Mouse (Mus musculus): ENCODE data around the gene Cog4. TPM values are rescaled to one million over a fixed set of nuclear protein-coding genes. Genes with fewer than 3 reads are reported as not detected.
A peak's percentile ranks its signal among the peaks of the same experiment; 100 is the strongest.
"Not testable (repeated sequence)": the region's sequence is repeated elsewhere in the genome, so short reads cannot be mapped to it uniquely, and the experiment has no call there.

Gene Cog4
- total RNA-seq, 2 experiments from 2014 or later = 60.8 to 65.7 TPM

GRCm38 (mm10) chr8:110920032-110920772, 73.8 kb downstream of the Cog4 start:
- DNase-seq (ENCODE audit: low spot score in 2 of 2) = peak; percentile 53 to 59

GRCm38 (mm10) chr8:110920773-110921277, 74.4 kb downstream of the Cog4 start:
- no peak for DNase-seq (ENCODE audit: low spot score in 2 of 2)

- no peak for DNase-seq (ENCODE audit: low spot score in 2 of 2)
Observed at GRCm38 (mm10) chr8:110921492-110922230, 75.3 kb downstream of the Cog4 start.

DNA sequence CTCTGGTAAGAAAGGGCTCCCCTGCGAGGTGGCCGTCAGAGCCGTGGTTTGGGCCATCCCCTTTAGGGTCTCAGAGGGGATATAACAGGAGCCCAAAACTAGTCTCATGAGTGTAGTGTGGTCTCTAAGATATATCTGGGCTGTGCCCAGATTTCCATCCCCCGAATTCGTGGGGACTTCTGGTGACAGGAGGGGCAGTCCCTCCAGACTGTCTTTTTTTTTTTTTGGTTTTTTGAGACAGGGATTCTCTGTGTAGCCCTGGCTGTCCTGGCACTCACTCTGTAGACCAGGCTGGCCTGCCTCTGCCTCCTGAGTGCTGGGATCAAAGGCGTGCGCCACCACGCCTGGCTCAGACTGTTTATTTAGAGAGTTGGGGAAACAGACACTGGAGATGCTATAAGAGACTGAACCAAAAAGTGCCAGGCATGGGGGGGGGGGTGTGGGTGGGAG, 79.3 kb downstream of the Cog4 start:
- DNase-seq (ENCODE audit: low spot score in 2 of 2) = no peak

GRCm38 (mm10) chr8:110926690-110927089, 80.3 kb downstream of the Cog4 start:
- no peak for DNase-seq (ENCODE audit: low spot score in 2 of 2)

DNA sequence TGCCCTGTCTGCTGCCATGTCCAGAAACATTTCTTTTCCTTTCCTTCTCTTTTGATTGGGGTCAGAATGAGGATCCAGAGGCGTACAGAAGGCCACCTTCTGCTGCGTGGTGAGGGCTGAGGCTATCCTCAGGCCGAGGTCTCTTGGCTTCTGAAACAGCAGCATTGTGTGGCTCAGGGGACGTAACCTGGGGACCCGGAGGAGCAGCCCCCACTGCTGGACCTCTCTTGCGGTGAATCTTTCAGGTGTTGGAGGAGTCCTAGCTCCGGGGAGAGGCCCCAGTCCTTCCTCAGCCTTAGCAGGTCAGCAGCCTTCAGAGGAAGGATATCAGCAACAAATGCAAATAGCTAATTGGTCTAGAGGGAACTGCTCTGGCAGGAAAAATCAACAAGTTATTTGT, 82.0 kb downstream of the Cog4 start:
- no peak for DNase-seq (ENCODE audit: low spot score in 2 of 2)

- no peak for DNase-seq (ENCODE audit: low spot score in 2 of 2)
Observed at GRCm38 (mm10) chr8:110929066-110929465, 82.7 kb downstream of the Cog4 start.

GRCm38 (mm10) chr8:110929672-110930071, 83.3 kb downstream of the Cog4 start:
- not testable (repeated sequence) for DNase-seq (ENCODE audit: low spot score in 2 of 2)

DNA sequence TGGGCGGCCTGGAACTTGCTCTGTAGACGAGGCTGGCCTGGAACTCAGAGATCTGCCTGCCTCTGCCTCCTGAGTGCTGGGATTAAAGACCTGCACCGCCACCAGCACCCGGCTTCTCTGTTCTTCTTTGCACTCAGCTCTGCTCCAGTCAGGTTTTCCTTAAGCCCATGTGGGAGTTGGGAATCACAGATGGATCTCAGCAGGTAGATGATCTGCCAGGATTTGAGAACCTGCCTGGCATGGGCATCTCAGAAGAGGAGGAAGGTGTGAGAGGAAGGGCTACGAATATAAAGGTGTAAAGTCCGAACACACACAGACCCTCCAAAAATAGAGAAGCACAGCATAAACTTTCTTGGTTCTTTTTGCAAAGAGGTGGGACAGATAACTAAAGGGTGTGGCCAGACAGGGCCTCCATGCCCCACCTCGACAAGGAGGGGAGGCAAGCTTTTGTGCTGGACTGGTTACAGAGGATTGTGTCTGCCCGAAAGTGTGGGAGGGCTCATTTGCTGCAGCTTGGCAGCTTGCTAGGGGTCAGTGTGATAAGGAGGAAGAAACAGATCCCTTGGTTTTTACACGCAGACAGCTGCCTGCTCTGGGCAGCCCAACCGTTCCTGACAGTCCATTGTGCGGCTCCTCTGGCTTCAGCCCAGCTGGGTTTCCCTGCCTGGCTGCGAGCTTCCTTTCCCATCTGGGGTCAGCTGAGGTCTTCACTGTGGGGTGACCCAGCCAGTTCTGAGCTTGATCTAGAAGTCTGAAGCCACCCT, 85.0 kb downstream of the Cog4 start:
- DNase-seq (ENCODE audit: low spot score in 2 of 2) = peak in 1 of 2 experiments; percentile 50

Other genes starting within 250 kb of the Cog4 start
- 10 to 100 TPM; 24.5 to 26.6 TPM for gene Vac14, start 228.0 kb upstream of the Cog4 start, total RNA-seq (2021)
- 100 to 1,000 TPM; 220 to 233 TPM for gene Mtss1l, start 125.1 kb upstream of the Cog4 start, total RNA-seq (2021)
- 10 to 100 TPM; 65.2 to 75.8 TPM for gene Il34, start 40.7 kb upstream of the Cog4 start, total RNA-seq (2021)
- gene Sf3b3, start 187 bp downstream of the Cog4 start, total RNA-seq (2021) = 10 to 100 TPM; 59.2 to 61.3 TPM
- gene Fuk, start 55.9 kb downstream of the Cog4 start, total RNA-seq (2021) = 10 to 100 TPM; 16.9 to 18.1 TPM
- gene St3gal2, start 73.3 kb downstream of the Cog4 start, total RNA-seq (2021) = 10 to 100 TPM; 92.7 to 95.8 TPM
- 10 to 100 TPM; 33.1 to 37.2 TPM for gene Ddx19a, start 151.2 kb downstream of the Cog4 start, total RNA-seq (2021)
- gene Ddx19b, start 185.2 kb downstream of the Cog4 start, total RNA-seq (2021) = 10 to 100 TPM; 23.2 to 24.5 TPM
- 100 to 1,000 TPM in 1 of 2 experiments, 10 to 100 TPM in 1; 96.8 to 107 TPM for gene Aars, start 186.5 kb downstream of the Cog4 start, total RNA-seq (2021)
- not detected for gene Exosc6, start 209.7 kb downstream of the Cog4 start, total RNA-seq (2021)
- 1 to 10 TPM; 1.5 to 2.1 TPM for gene Clec18a, start 245.8 kb downstream of the Cog4 start, total RNA-seq (2021)
- 10 to 100 TPM; 26.9 to 30.3 TPM for gene Pdpr, start 248.0 kb downstream of the Cog4 start, total RNA-seq (2021)

Data from layer of hippocampus, postnatal 14 days (tissue).